Mouse (Mus musculus) midbrain, embryonic 13.5 days (tissue): ENCODE data around the gene Ptgs2. TPM values are rescaled to one million over a fixed set of nuclear protein-coding genes. Genes with fewer than 3 reads are reported as not detected.

Experiments used
- ATAC-seq: fragments of 200-750 bp; cut with Nextera tagmentation; 2 replicates; pipeline ENCODE4 v1.8.0; 2017; ENCODE audit warnings: mild to moderate bottlenecking, moderate TSS enrichment, moderate library complexity
- H3K27ac ChIP-seq: fragments of 300-500 bp; sonication (generic); 2 replicates; pipeline ENCODE4 v1.5.1; 2015; ENCODE audit warnings: inconsistent platforms, mild to moderate bottlenecking, moderate library complexity
- H3K27me3 ChIP-seq: fragments of 300-500 bp; sonication (generic); 2 replicates; pipeline ENCODE4 v1.6.1; 2015; ENCODE audit warnings: mild to moderate bottlenecking, inconsistent platforms
- H3K36me3 ChIP-seq: fragments of 300-500 bp; sonication (generic); 2 replicates; pipeline ENCODE4 v1.6.1; 2015; ENCODE audit warnings: mild to moderate bottlenecking, inconsistent platforms
- H3K4me1 ChIP-seq: fragments of 300-500 bp; sonication (generic); replicated peaks from 2 replicates; pipeline ENCODE4 v1.6.1; 2015; ENCODE audit warnings: inconsistent platforms
- H3K4me2 ChIP-seq: fragments of 300-500 bp; sonication (generic); replicated peaks from 2 replicates; pipeline ENCODE4 v1.6.1; 2015; ENCODE audit warnings: moderate library complexity, mild to moderate bottlenecking, inconsistent platforms
- H3K4me3 ChIP-seq: fragments of 300-500 bp; sonication (generic); replicated peaks from 2 replicates; pipeline ENCODE4 v1.5.1; 2015; ENCODE audit warnings: mild to moderate bottlenecking, inconsistent platforms
- H3K9ac ChIP-seq: fragments of 300-500 bp; sonication (generic); replicated peaks from 2 replicates; pipeline ENCODE4 v1.6.1; 2015; ENCODE audit warnings: mild to moderate bottlenecking, inconsistent platforms
- H3K9me3 ChIP-seq: fragments of 300-500 bp; sonication (generic); 2 replicates; pipeline ENCODE4 v1.6.1; 2016; ENCODE audit warnings: mild to moderate bottlenecking, inconsistent platforms
- WGBS: fragments of 180-500 bp; shearing (Covaris S2); methylation state at CpG from one replicate; pipeline ENCODE4 v1.1.7; 2015; 5-methylcytosine and 5-hydroxymethylcytosine counted together
- polyA plus RNA-seq: library from polyadenylated mRNA; unstranded; fragments of >200 nt; fragmentation: Nextera tagmentation; extraction: Ambion mirVana; gene quantifications from 2 replicates; pipeline ENCODE4 v1.2.1, GENCODE M21; 2015

Ptgs2 gene
- polyA plus RNA-seq = not detected in 2 replicates

DNA sequence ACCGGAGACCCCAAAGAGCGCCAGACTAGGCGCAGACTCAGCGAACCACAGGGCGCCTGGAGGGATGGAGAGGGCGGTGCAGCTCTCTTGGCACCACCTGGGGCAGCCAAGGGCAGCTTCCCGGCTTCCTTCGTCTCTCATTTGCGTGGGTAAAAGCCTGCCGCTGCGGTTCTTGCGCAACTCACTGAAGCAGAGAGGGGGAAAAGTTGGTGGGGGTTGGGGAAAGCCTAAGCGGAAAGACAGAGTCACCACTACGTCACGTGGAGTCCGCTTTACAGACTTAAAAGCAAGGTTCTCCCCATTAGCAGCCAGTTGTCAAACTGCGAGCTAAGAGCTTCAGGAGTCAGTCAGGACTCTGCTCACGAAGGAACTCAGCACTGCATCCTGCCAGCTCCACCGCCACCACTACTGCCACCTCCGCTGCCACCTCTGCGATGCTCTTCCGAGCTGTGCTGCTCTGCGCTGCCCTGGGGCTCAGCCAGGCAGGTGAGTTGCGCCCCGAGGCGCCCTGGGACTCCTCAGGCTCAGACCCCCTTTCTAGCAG lies at the start of gene Ptgs2:
Gene Ptgs2, plus strand, starts transcription at position 242 of the 544 bp plus-strand sequence.
- Histone ChIP-seq H3K36me3 (no peaks in the 10 kb centered on the region), H3K27me3 (no peaks in the 10 kb centered on the region; the same call in 1 of the 2 replicates), H3K4me1 (peaks cover 9% of the 10 kb centered on the region; the same call in 1 of the 2 replicates), H3K4me3 (peak within 1 kb of the TSS; percentile 50), H3K9me3 (no peaks in the 10 kb centered on the region), H3K27ac (no peak within 1 kb of the TSS), H3K9ac (peak within 1 kb of the TSS; percentile 61), H3K4me2 (peak within 1 kb of the TSS; percentile 94)
- WGBS = 1% methylated on average over 26 of the region's 26 CpGs
- peak; percentile 94 for ATAC-seq

DNA sequence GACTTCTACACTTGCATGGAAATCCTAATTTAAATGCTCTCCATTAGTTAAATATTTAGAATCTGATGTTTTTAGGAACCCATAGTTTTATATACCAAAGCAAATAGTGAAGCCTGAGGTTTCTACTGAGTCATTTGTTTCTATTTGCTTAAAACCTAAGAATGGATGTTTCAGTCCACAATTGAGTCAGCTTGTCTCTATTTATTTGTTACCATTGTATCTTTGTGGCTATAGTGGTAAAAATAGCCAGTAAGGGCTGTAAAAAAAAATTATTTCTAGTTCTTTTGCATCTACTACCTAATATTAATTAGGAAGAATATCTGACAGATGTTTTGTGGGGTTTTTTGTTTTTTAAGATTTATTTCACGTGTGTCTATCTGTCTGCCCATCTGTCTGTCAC lies 49.6 kb upstream of the Ptgs2 start:
- Histone ChIP-seq H3K27me3 (no peaks in the 10 kb centered on the region), H3K36me3 (no peaks in the 10 kb centered on the region), H3K9me3 (no peaks in the 10 kb centered on the region), H3K4me3 (no peak overlapping the region), H3K27ac (no peak overlapping the region), H3K4me1 (no peaks in the 10 kb centered on the region), H3K4me2 (no peak overlapping the region), H3K9ac (no peak overlapping the region)
- WGBS = 89% methylated on average over 1 of the region's 1 CpGs
- ATAC-seq = no peak

DNA sequence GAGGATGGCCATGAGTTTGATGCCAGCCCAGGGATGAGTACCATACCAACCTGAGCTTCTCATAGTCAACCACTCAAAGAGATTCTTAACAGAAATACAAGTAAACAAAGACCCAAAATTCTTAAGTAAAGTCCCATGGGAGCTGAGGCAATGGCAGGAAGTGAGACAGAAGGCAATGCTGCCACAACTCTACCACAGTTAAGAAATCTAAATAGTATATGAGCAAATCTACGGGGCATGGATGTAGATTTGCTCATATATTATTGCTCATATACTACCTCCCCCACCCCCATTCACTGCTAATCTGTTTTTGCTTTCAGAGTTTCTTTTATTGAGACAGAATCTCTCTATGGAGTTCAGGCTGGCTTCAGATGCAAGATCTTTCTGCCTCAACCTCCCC lies 34.1 kb upstream of the Ptgs2 start:
- no peaks in the 10 kb centered on the region for H3K9me3 ChIP-seq
- no peaks in the 10 kb centered on the region for H3K4me1 ChIP-seq
- H3K27me3 ChIP-seq = no peaks in the 10 kb centered on the region
- no peak for ATAC-seq
- no peak overlapping the region for H3K4me2 ChIP-seq
- no peak overlapping the region for H3K9ac ChIP-seq
- 76% methylated on average over 1 of the region's 1 CpGs for WGBS
- no peaks in the 10 kb centered on the region for H3K36me3 ChIP-seq
- H3K27ac ChIP-seq = no peak overlapping the region
- H3K4me3 ChIP-seq = no peak overlapping the region

DNA sequence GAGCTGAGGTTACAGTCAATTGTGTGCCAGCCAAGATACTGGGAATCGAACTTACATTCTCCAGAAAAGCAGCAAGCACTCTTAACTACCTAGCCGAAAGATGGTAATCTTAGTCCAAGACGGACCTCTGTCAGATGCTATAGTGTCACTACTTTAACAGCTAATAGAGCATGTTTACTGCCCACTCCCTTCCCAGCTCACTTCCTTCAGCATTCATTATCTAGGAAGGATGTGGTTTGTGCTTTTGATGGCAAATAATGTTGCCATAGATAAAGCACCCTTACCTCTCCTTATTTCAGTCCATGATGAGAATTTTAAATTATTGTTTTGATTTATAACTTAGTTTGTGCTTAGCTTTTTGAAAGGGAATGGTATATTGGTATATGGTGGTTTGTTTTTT lies 27.0 kb upstream of the Ptgs2 start:
- Histone ChIP-seq H3K9me3 (no peaks in the 10 kb centered on the region), H3K9ac (no peak overlapping the region), H3K4me3 (no peak overlapping the region), H3K27me3 (no peaks in the 10 kb centered on the region), H3K27ac (no peak overlapping the region), H3K36me3 (no peaks in the 10 kb centered on the region), H3K4me1 (no peaks in the 10 kb centered on the region), H3K4me2 (no peak overlapping the region)
- WGBS = 85% methylated on average over 3 of the region's 3 CpGs
- no peak for ATAC-seq

DNA sequence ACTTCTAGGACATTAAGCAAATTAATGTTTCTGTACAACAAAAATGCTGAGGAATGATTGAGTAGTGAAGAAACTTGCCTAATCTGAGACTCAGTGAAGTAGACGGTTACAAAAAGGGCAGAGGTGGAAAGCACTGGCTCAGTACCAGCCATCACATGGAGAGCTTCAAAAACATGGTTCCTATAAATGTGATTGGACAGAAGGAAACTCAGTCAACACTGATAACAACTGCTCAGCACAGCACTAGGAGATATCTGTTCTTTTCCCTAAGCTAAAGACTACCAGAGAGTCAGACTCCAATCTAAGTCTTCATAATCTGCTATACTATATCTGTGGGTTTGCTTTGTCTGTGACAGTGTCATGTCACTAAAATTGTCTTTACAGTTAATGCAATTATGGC lies 25.2 kb upstream of the Ptgs2 start:
- H3K4me2 ChIP-seq = no peak overlapping the region
- no peaks in the 10 kb centered on the region for H3K4me1 ChIP-seq
- no peak for ATAC-seq
- no peak overlapping the region for H3K27ac ChIP-seq
- no peak overlapping the region for H3K4me3 ChIP-seq
- no peaks in the 10 kb centered on the region for H3K27me3 ChIP-seq
- no peaks in the 10 kb centered on the region for H3K9me3 ChIP-seq
- WGBS = 80% methylated on average over 1 of the region's 1 CpGs
- no peaks in the 10 kb centered on the region for H3K36me3 ChIP-seq
- no peak overlapping the region for H3K9ac ChIP-seq

DNA sequence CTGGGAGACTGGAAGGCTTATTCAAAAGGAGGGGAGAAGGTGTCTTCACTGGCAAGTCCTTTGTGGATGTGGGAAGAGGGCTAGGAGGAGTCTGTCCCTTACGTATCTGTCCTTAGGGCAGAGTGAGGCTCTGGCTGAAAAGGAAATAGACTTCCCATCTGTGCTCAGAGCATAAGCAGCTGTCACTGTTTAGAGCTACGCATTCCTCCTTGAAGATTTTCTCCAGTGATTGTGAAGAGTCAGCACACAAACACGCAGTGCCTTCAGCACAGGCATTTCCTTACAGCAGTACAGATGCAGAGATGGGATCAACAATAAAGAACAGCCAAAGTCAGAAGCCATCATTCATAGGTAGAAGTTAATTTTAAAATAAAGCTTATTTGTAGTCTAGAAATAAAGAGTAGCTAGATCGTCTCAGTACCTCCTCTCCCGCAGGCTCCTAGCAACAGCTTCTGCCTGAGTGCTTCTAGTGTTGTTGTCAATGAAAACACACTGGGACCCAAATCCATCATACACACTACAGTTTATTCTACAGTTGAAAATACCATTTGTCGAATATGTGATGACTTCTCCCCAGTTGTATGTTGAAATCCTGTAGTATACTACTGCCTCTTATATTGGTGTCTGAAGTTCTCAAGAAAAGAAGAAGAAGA lies 10.7 kb upstream of the Ptgs2 start:
- no peaks in the 10 kb centered on the region for H3K4me1 ChIP-seq

DNA sequence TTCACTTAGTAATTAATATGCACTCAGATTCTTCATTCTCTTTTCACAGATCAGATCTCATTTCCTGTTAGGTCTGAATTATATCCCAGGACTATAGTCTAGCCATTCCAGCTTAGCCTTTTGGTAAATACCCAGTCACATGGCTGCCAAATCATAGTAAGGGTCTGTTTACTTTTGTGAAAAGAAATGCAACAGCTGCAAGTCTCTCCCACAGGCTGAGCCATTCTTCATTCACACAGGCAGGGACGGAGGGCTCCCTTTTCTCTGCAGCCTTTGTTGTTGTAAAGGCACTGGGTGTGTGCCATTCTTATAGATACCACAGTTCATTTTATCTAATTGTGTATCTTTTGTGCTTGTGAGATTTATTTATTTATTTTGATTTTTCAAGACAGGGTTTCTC lies 9.6 kb upstream of the Ptgs2 start:
- ATAC-seq = peak; percentile 65; the same call in 1 of the 2 replicates
- no peaks in the 10 kb centered on the region for H3K4me1 ChIP-seq
- no peaks in the 10 kb centered on the region for H3K27me3 ChIP-seq
- no peaks in the 10 kb centered on the region for H3K9me3 ChIP-seq
- no peaks in the 10 kb centered on the region for H3K36me3 ChIP-seq
- no peak overlapping the region for H3K4me2 ChIP-seq
- no peak overlapping the region for H3K4me3 ChIP-seq
- H3K9ac ChIP-seq = no peak overlapping the region
- H3K27ac ChIP-seq = no peak overlapping the region
- 16% methylated on average over 1 of the region's 1 CpGs for WGBS

More for the DNA sequence above, 10.7 kb upstream of the Ptgs2 start:
- H3K4me2 ChIP-seq = no peak overlapping the region
- H3K9ac ChIP-seq = no peak overlapping the region
- H3K4me3 ChIP-seq = no peak overlapping the region
- no peaks in the 10 kb centered on the region for H3K9me3 ChIP-seq
- ATAC-seq = no peak
- H3K27ac ChIP-seq = no peak overlapping the region
- no peaks in the 10 kb centered on the region for H3K27me3 ChIP-seq
- no peaks in the 10 kb centered on the region for H3K36me3 ChIP-seq
- WGBS = 88% methylated on average over 6 of the region's 6 CpGs

DNA sequence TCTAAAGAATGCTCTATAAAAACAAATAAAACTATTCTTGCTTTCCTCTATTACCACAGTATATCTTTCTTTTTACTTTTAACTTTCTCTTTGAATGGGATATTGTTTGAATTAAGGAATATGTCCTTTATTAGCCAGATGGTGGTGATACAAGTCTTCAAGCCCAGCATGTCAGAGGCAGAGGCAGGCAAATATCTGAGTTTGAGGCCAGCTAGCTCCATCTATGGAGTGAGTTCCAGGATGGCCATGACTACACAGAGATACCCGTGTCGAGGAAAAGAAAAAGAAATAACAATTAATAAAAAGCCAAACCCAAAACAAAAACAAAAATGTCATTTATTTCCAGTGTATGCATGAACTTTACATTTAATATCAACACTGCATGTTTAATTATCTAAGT lies 2.8 kb upstream of the Ptgs2 start:
- H3K4me2 ChIP-seq = no peak overlapping the region
- no peak for ATAC-seq
- WGBS = 97% methylated on average over 2 of the region's 2 CpGs
- no peak overlapping the region for H3K9ac ChIP-seq
- H3K4me1 ChIP-seq = peaks cover 9% of the 10 kb centered on the region; the same call in 1 of the 2 replicates
- no peaks in the 10 kb centered on the region for H3K9me3 ChIP-seq
- H3K36me3 ChIP-seq = no peaks in the 10 kb centered on the region
- H3K4me3 ChIP-seq = no peak overlapping the region
- H3K27me3 ChIP-seq = no peaks in the 10 kb centered on the region; the same call in 1 of the 2 replicates
- no peak overlapping the region for H3K27ac ChIP-seq

DNA sequence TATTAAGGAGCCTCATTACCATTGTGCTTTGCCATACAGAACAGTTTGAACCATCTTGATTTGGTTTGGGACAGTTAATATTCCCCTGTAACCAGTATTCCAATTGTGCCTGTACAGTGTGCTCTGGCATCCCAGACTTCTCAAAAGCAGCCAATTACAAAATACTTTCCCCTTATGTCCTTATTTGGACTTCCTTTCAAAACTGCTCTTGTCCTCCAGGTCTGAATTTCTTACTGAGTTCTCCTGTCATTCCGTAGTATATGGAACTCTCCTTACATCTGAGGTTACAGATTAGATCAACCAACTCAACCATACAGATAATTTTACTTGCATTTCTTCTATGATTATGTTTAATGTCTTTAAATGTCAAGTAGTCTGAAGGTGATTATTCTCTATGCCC lies 2.1 kb upstream of the Ptgs2 start:
- Histone ChIP-seq H3K4me2 (no peak overlapping the region), H3K9ac (no peak overlapping the region), H3K4me1 (peaks cover 9% of the 10 kb centered on the region; the same call in 1 of the 2 replicates), H3K27me3 (no peaks in the 10 kb centered on the region; the same call in 1 of the 2 replicates), H3K4me3 (no peak overlapping the region), H3K9me3 (no peaks in the 10 kb centered on the region), H3K36me3 (no peaks in the 10 kb centered on the region), H3K27ac (no peak overlapping the region)
- ATAC-seq = no peak
- 69% methylated on average over 1 of the region's 1 CpGs for WGBS

DNA sequence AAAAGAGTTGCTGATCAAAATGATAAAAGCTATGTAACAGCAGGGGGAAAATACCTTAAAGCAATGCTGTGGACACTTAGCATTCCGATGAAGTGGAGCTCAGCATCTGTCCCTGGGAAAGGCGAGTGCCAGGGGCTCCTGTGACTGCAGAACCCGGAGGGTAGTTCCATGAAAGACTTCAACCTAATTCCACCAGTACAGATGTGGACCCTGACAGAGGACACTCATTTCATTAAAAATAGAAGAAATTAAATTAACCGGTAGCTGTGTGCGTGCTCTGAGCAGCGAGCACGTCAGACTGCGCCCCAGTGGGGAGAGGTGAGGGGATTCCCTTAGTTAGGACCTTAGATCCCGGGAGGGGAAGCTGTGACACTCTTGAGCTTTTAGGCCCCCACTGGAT lies 457 bp upstream of the Ptgs2 start:
- Histone ChIP-seq H3K4me3 (peak overlapping the region; percentile 50), H3K27me3 (no peaks in the 10 kb centered on the region; the same call in 1 of the 2 replicates), H3K36me3 (no peaks in the 10 kb centered on the region), H3K4me2 (peak overlapping the region; percentile 94), H3K9ac (peak overlapping the region; percentile 61), H3K9me3 (no peaks in the 10 kb centered on the region), H3K4me1 (peaks cover 9% of the 10 kb centered on the region; the same call in 1 of the 2 replicates), H3K27ac (no peak overlapping the region)
- peak; percentile 73 for ATAC-seq
- under 1% methylated on average over 9 of the region's 9 CpGs for whole genome bisulfite sequencing

DNA sequence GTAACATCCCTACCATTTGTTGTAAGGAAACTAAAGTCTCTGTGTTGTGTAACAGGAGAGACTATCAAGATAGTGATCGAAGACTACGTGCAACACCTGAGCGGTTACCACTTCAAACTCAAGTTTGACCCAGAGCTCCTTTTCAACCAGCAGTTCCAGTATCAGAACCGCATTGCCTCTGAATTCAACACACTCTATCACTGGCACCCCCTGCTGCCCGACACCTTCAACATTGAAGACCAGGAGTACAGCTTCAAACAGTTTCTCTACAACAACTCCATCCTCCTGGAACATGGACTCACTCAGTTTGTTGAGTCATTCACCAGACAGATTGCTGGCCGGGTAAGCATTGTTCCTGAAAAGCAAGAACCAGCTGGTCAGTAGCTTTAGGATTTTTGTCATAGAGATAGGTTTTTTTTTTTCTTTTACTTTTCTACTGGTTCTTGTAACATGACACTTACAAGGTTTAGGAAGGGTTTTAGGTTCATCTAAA lies 4.4 kb downstream of the Ptgs2 start:
- WGBS = 93% methylated on average over 6 of the region's 6 CpGs
- H3K4me2 ChIP-seq = no peak overlapping the region
- H3K4me1 ChIP-seq = peaks cover 8% of the 10 kb centered on the region; the same call in 1 of the 2 replicates
- no peaks in the 10 kb centered on the region for H3K36me3 ChIP-seq
- H3K9me3 ChIP-seq = no peaks in the 10 kb centered on the region
- no peak for ATAC-seq
- no peaks in the 10 kb centered on the region; the same call in 1 of the 2 replicates for H3K27me3 ChIP-seq
- no peak overlapping the region for H3K9ac ChIP-seq
- no peak overlapping the region for H3K27ac ChIP-seq
- no peak overlapping the region for H3K4me3 ChIP-seq

DNA sequence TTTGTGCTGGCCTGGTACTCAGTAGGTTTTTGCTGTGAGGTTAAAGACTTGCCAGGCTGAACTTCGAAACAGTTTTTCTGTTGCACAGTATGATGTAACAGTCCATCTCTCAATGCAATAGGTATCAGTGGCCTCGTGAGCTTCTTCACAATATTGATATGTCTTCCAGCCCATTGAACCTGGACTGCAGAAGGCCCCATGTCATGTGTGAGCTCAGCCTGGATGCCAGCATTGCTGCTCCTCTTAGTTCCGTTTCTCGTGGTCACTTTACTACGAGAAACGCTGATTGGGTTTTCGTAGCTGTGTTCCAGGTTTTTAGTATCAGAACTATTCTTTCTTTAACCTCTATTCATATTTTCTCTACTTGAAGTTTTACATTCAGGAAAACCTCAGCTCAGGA lies 6.9 kb downstream of the Ptgs2 start:
- Histone ChIP-seq H3K27me3 (no peaks in the 10 kb centered on the region), H3K4me2 (no peak overlapping the region), H3K27ac (no peak overlapping the region), H3K4me3 (no peak overlapping the region), H3K36me3 (no peaks in the 10 kb centered on the region), H3K9ac (no peak overlapping the region), H3K9me3 (no peaks in the 10 kb centered on the region), H3K4me1 (no peaks in the 10 kb centered on the region)
- ATAC-seq = no peak
- WGBS = 91% methylated on average over 7 of the region's 7 CpGs
